Mouse (Mus musculus): ENCODE data around the gene Ano4.

GRCm38 (mm10) chr10:89102025-89102424, 242.5 kb downstream of the Ano4 start:
- no peak for TF ChIP-seq CTCF (IDR thresholded peaks at IDR 0.05; ENCODE audit: control insufficient read depth, insufficient read depth, insufficient read length)
- TF ChIP-seq MYOD1 (IDR thresholded peaks at IDR 0.05; ENCODE audit: control insufficient read depth, insufficient read length, low read depth): no peak
- no peak for TF ChIP-seq MYOG (IDR thresholded peaks at IDR 0.05; ENCODE audit: control insufficient read depth, extremely low read depth, insufficient read length)
- TF ChIP-seq CEBPB (IDR thresholded peaks at IDR 0.05; ENCODE audit: low read depth): no peak
- TF ChIP-seq MAX (IDR thresholded peaks at IDR 0.05): no peak
- TF ChIP-seq USF1 (IDR thresholded peaks at IDR 0.05; ENCODE audit: low read depth): no peak
- TF ChIP-seq FOSL1 (IDR thresholded peaks at IDR 0.05; ENCODE audit: insufficient read depth, low read length, poor library complexity, severe bottlenecking): no peak
